Mouse (Mus musculus) granulocyte monocyte progenitor cell, adult 5-6 weeks (primary cell): ENCODE data around the gene Crot. TPM values are rescaled to one million over a fixed set of nuclear protein-coding genes. Genes with fewer than 3 reads are reported as not detected.
"Not testable (repeated sequence)": the region's sequence is repeated elsewhere in the genome, so short reads cannot be mapped to it uniquely, and the experiment has no call there.

Experiments
- ATAC-seq: replicated peaks from 2 replicates; pipeline ENCODE4 v1.8.0; 2016; ENCODE audit warnings: mild to moderate bottlenecking, moderate TSS enrichment, inconsistent platforms; ENCODE audit not compliant: poor library complexity, severe bottlenecking
- total RNA-seq, 2 experiments: library from RNA; stranded (forward) in 1 of 2; stranded (reverse) in 1 of 2; fragments of 200-712, 200-1000 nt in 1 of 2; fragments of >200 nt in 1 of 2; fragmentation: Nextera tagmentation in 1 of 2; gene quantifications; 2 replicates each; pipeline ENCODE4 v1.2.3; 2014 to 2017

Crot gene
- total RNA-seq (2014; fragmentation: Nextera tagmentation), result 20.0 and 25.7 TPM in 2 replicates
- 45.0 and 51.7 TPM in 2 replicates for total RNA-seq (2017)

DNA sequence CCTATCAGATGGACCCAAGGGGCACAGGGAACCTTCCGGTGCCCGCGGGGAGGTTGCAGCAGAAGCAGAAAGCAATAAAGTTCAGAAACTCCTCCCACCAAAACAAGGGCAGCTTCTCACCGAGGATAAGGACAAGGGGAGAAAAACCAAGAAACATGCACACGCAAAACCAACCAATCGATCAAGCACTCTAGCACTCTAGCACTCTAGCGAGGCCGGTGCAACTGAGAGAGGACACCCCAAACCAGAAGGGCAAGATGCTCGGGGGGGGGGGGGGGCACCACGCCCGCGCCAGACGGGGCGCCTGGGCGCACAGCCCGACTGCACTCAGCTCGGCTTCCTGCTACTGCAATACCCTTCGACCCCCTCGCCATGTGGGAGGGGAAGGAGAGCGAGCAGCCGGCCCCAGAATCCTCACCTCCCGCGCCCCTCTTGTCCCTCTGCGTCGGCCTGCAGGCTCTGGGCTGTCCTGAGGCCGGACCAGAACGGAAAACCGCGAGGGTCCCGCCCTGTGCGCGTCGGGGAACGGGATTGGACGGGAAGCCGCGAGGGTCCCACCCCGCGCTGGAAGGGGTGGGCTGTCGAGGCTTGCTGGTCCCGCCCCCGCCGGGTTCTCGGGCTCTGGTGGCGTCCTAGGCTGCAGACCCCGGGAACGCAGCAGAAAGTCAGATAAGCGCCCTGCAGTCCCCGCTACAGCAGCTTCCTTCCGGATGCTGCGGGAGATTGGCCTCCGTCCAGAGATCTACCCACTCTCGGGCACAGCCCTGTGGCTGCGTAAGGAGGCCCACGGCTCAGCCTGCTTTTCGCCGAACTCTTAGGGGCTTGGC is at the start of gene Crot:
Gene Crot (minus strand): TSS at position 639 of the 827 bp plus-strand sequence.
- peak; percentile 91 for ATAC-seq

DNA sequence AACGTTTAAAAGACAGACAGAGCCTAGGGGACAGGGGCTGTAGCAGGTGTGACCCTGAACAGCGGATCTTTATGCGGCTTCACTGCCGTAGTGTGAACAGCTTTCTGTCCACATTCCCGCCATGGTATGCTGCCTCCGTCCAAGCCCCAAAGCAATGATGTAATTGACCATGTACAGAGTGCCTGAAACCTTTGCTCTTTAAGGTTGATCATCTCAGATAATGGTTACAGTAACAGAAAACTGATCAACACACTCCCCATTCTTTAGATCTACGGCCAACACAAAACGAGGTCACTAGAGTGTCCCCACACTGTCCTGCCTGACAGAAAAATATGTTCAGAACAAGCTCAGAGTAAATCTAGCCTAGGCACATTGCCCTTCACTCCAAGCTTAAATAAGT is 48.8 kb upstream of the Crot start:
- no peak for ATAC-seq

DNA sequence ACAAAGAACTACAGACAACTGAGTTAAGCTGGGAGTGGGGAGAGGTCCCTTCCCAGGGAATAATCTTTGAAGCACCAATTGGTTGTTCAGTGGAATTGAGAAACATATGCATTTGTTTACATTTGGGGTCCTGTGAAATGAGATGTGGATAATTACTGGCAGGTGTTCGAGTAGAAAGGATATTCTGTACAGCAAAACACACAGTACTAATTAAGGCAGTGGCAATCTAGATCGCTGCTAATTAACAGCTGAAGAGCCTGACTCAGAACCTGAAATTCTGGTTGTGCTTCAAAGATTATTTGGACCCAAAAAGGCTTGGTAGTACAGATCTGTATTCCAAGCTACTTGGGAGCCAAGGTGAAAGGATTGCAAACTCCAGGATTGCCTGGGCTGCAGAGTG is 47.7 kb upstream of the Crot start:
- no peak for ATAC-seq

DNA sequence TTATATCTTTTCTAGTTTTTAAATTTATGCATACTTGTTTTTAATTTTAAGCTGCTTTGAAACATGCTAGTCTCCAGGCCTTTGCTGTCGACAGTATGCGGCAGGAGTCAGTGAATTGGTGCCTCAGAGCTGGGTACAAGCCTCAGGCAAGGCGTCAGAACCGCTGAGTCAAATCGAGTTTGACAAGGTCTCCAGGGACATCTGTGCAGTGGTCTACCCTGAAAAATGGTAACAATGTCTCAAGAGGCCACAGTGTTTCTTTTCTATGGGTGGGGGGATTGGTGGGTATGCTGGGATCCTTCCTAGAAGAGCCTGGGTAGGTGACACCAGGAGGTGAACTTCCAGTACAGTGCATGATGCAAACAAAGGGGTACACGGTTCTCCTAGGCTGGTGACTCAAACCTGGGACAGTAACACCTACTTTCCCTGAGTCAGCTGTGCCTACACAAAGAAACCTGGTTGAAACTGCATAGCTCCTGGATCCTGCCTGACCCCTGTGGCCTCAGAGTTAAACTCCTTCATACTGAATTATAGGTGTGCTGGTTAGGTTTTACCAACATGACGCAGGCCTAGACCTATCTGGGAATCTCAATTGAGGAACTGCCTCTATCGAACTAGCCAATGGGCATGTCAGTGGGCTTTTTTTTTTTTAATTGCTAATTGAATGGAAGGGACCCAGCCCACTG is 46.6 kb upstream of the Crot start:
- ATAC-seq, result no peak

DNA sequence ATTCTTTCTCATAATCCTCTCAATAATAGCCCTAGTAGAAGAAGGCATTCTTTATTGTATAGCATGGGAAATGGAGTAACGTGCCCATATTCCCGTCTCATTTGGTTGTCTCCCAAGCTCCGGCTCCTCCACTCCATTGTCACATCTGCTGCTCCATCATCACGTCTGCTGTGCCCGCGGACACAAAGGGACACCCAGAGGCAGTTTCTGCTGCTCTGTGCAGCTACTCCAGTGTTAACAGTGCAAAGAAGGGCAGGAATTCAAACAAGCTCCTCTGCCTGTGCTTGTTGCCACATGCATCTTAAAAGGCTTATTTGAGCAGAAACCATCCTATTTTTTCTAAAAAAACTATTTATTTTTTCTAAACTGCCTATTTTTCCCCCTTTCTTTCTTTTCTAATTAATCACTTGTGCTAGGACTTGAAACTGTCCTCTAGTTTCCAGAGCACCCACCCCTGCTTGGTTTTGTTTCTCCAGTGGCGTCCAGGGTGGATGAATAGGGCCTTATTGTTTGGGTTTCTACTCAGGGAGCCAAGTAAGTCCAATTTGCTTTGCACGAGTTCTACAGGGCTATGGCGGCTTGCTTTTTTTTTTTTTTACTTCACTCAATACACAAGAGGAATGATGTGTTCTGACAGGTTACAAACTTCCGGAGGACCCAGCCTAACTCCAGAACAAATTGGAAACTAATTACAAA is 45.7 kb upstream of the Crot start:
- no peak for ATAC-seq

DNA sequence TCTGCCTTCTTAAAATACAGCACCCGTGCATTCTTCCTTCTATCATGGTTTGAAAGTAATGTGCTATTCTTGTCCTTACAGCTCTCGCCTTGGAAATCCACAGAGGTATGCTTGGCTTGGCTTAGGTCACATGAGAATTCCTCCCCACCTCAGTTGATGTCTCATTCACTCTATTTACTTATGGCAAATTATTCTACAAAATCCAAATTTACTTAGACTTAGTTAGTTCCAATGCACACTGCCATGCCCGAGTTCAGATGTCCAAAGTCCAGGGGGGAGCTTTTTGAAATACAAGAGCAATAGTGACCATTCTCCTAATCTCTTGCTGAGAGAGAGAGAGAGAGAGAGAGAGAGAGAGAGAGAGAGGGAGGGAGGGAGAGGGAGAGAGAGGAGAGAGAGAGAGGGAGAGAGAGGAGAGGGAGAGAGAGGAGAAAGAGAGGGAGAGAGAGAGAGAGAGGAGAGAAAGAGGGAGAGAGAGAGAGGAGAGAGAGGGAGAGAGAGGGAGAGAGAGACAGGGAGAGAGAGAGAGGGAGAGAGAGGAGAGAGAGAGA is 43.6 kb upstream of the Crot start:
- no peak for ATAC-seq

DNA sequence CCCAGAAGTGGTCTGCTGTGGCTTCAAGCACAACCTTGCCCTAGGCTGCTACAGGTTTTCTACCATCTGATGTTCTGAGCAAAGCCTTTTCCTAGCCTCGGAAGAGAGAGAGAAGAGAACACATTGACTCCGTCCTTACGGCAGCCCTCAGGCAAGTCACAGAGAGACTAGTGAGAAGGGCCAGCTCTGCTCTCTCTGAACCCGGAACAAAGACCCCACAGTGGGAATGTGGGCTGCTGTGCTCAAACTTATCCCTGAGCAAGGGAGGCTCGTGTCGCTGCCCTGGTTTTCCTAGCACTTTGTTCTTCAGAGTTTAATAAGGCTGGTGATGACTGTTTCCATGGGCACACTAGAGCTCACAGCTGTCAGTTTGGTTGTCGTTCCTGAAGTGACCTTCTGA is 42.9 kb upstream of the Crot start:
- no peak for ATAC-seq

DNA sequence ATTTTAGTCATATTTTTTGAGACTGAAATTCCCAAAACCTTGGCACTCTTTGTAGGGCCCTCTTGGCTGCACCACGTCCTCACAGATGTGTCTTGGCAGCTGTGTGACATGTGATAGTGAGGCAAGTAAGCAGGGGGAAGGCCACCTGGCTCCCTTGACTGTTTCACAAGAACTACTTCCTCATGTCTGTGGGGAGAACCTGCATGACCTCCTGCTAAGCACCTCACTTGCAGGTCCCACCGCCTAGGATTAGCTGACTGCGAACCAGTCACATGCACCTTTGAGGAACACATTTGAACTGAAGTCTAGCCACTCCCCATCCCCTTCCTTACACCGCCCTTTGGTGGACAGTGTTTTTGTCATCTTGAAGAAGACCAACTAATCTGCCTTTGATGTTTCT is 40.2 kb upstream of the Crot start:
- peak; percentile 95 for ATAC-seq

DNA sequence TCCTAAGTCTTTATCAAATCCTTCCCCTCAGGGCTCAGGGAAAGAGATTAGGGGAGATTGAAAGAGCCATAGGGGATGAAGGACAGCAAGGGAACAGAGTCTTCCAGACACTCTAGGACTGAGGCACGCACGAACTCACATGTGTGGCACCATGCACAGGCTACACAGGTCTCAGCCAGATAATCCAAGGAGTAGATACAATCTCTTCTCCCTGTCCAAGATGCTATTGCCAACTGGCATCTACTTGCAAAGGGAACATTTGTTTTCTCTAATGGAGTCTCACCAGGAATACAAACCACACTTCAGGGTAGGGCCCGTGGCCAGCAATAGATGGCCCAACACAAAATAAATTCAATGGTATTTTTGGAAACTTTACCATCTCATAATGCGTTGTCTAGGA is 38.3 kb upstream of the Crot start:
- ATAC-seq, result no peak

DNA sequence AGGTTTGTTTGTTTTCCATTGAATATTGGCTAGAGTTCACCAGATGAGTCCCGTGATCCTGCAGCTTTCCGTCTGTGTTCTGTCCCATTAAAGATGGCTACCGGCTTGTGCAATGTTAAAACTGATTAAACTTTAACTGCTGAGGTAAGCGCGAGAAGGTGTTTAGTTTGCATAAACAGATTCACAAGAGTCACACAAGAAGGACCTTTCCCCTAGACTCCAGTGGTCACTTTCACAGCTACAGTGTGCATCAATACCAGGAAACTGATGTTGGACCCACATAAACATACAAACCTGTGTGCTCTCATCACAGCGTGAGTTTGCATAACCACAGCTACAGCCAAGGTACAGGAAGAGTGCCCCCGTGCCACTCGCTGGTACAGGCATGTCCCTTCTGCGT is 37.4 kb upstream of the Crot start:
- no peak for ATAC-seq

DNA sequence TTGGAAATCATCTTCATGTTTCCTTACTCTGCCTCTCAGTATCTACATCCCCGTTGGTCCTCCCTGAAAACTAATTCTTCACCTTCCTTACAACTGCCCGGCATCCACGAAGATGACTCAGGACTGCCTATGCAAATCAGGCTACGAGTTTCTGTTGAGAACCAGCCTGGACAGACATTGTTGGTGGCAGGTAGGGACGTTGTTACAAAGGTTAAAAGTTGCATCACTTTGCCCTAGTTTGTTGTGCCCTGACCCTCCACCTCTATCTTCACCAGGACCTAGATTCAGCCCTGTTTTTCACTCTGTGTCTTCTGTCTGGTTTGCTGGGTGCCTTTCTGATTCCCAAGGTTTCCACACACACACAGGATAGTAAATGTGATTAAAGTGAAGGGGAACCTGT is 36.7 kb upstream of the Crot start:
- ATAC-seq, result no peak

DNA sequence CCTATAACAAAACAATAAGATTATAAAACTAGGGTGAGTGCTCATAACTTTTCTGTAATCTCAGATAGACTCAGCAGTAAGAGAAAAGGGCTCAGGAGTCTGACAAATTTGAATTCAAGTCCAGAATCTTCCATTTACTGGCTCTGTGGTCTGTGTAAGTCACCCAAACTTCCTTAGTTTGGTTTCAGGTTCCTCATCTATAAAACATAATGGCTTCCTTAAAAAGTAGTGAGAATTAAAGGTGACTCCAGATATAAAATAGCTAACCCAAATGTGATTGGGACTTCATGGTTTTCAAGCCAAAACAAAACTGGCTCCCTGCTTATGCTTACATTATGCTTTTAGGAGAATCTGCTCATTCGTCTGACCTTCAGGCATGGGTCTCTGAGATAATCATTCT is 35.5 kb upstream of the Crot start:
- peak; percentile 56 for ATAC-seq

DNA sequence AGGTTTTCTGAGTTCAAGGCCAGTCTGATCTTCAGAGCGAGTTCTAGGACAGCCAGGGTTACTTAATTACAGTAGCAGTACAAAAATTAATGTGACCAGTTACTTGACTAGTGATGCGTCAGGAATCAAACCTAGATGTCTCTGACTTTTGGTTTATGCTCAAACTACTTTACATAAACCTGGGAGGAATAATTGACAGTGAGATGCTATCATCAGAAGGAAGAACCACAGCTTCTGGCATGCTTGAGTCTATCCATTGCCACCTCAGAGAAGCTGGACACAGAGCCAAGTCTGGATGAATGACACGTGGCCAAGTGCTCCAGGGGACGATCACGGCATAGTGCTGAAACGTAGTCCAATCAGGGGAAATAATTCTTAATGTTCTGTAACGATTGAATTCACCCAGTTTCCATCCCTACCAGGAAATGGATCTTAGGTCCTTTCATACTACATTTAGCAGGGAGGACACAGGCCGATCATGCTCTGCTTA is 35.0 kb upstream of the Crot start:
- ATAC-seq, result 0 out of 2 replicates have a peak, but pooled peaks have one; percentile 18

DNA sequence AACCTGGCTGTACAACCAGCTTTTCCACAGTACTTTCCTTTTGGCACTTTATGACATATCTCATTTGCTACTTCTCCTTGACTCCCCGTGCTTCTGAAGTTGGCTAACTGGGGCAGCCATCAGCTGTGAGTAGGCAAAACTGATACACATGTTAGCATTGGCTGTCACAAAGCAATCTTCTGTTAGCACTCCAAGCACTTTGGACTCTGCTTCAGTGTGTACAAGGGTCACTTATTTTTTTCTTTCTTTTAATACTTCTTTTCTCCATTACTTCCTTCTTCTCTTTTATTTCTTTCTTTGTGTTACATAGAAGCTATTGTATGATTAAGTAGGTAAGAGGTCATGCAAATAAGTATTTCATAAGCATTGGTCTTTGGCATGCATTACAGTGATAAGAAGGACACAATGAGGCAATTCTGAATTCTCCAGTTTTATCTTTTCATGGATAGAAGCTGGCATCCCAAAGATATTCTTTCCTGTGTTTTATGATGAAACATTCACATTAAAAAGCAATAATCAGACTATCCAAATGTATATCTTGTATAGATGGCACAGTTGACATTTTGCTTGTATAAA is 31.2 kb upstream of the Crot start:
- no peak for ATAC-seq

DNA sequence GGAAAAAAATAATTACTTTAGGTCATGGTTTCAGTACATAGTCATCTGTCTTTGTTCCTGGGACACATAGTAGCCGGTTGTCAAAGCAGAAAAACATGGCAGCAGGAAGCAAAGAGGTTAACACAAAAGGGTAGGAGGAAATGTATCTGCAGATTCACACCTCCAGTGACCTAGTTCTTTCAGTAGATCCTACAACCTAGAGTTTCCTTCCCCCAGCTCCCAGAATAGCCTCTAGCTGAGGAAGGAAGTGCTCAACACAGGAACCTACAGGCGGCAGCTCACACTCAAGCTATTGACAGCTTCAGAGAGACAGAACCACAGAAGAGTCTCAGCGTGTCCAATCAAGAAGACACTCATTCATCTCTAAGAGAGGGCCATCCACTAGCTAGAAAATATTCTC is 18.2 kb upstream of the Crot start:
- peak; percentile 79 for ATAC-seq

DNA sequence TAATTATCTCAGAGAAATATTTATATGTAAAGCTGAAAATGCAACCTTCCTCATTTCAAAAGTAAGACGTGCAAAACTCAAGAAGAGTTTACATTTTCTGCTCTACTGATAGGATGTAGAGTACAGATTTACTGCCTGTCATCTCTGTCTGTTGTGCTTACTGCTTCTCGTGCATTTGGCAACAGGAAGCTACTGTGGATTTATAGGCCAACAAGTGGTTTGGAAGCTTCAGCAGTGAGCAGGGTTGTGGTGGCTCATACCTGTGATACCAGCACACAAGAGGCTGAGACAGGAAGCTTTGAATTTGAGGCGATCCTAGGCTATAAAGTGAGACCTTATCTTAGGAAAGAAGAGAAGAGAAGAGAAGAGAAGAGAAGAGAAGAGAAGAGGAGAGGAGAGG is 17.6 kb upstream of the Crot start:
- peak; percentile 35; the same call in 1 of the 2 replicates for ATAC-seq

DNA sequence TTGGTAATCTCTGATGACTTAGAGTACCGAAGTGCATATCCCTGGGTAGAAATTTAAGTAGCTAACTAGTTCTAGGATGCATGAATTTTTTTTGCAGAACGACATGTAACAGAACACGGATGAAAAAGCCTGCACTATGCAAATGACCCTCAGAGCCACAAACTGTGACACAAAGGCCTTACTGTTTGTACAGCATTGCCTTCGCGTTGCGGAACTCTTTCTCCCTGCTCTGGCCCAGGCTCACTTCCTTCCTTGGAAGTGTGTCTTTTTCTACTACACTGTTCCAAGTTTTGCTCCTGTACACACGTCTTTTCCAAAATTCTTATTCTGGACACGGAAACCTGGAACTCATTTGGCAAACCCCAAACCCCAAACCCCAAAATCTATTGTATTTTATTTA is 14.2 kb upstream of the Crot start:
- ATAC-seq, result no peak

DNA sequence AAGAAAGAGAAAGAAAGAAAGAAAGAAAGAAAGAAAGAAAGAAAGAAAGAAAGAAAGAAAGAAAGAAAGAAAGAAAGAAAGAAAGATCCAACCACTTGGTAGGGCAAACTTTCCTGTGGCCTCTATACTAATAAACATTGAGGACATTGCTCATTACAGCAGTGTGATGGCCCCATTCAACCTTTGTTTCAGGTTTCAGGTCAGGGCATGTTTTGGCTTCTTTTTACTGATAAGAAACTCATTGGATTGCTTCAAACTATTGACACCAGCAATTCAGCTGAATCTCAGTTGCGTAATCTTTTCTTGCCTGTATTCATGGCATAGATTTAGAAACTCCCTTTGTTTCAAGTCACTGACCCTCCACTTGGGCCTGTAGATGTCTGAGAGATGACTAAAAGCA is 13.0 kb upstream of the Crot start:
- ATAC-seq, result no peak

DNA sequence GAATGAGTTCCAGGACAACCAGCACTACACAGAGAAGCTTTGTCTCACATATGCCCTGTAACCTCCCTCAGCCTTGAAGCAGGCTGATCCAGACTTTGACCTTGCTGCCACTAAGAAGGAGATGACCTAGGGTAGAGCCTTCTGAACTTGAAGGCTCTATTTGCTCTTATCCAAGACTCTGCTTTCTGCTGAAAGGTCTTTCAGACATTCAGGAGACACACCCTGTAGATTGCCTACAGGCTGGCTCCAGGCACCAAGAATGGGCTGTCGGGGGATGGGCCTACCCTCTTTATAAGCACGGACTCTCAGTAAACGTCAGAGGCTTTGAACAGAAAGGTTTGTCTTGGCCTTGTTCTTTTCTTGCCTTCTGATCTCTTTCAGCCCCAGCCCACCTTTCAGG is 9.5 kb upstream of the Crot start:
- ATAC-seq, result not testable (repeated sequence)

DNA sequence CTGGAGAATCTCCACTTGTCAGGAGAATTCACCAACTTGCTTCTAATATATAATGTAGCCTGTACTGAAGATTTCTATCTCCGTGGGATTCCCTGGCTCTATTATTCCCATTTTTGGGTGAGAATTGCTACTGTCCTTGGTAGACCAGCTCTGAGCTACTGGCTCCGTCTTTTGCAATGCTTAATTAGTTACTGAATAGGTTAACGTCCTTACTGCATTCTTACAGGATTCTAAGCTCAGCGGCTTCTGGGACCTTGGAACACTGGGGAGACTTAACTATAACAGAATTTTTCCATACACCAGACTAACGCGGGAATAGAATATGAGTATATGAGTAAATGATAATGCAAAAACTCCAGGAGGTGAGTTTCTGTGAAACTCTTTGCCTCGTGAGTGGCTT is 2.9 kb upstream of the Crot start:
- ATAC-seq, result not testable (repeated sequence)
